Mouse (Mus musculus): Measurements from ENCODE around the gene Nkd2.

Nkd2 gene

GRCm38 (mm10) chr13:73816338-73816737, 31.1 kb downstream of the Nkd2 start:
- in situ Hi-C loops (cut with MboI, MseI), result no loop called here

GRCm38 (mm10) chr13:73814181-73814580, 33.2 kb downstream of the Nkd2 start:
- in situ Hi-C loops (cut with MboI, MseI), result no loop called here

GRCm38 (mm10) chr13:73812936-73813335, 34.5 kb downstream of the Nkd2 start:
- in situ Hi-C loops (cut with MboI, MseI), result no loop called here

- in situ Hi-C loops (cut with MboI, MseI), result loop anchor here (10.0 kb wide), 1 partner anchor 1170 kb away; no protein-coding TSS in a partner anchor
Measured at GRCm38 (mm10) chr13:73804914-73805313, 42.5 kb downstream of the Nkd2 start.

- in situ Hi-C loops (cut with MboI, MseI), result loop anchor here (10.0 kb wide), 1 partner anchor 1169 kb away; no protein-coding TSS in a partner anchor
Measured at GRCm38 (mm10) chr13:73803450-73804178, 43.8 kb downstream of the Nkd2 start.

GRCm38 (mm10) chr13:73799110-73799509, 48.3 kb downstream of the Nkd2 start:
- in situ Hi-C loops (cut with MboI, MseI), result no loop called here

GRCm38 (mm10) chr13:73793171-73793570, 54.3 kb downstream of the Nkd2 start:
- in situ Hi-C loops (cut with MboI, MseI), result no loop called here

GRCm38 (mm10) chr13:73792176-73792575, 55.3 kb downstream of the Nkd2 start:
- in situ Hi-C loops (cut with MboI, MseI), result no loop called here

- in situ Hi-C loops (cut with MboI, MseI), result no loop called here
Measured at GRCm38 (mm10) chr13:73782486-73782885, 64.9 kb downstream of the Nkd2 start.

GRCm38 (mm10) chr13:73777578-73777977, 69.9 kb downstream of the Nkd2 start:
- in situ Hi-C loops (cut with MboI, MseI), result no loop called here

GRCm38 (mm10) chr13:73775786-73776185, 71.6 kb downstream of the Nkd2 start:
- in situ Hi-C loops (cut with MboI, MseI), result no loop called here

GRCm38 (mm10) chr13:73773519-73774205, 73.8 kb downstream of the Nkd2 start:
- in situ Hi-C loops (cut with MboI, MseI), result loop anchor here (25.0 kb wide), 1 partner anchor 1039 kb away; the partner anchor contains the start of gene Cast

- in situ Hi-C loops (cut with MboI, MseI), result loop anchor here (25.0 kb wide), 1 partner anchor 1040 kb away; the partner anchor contains the start of gene Cast
Measured at GRCm38 (mm10) chr13:73772655-73773054, 74.8 kb downstream of the Nkd2 start.

GRCm38 (mm10) chr13:73771131-73771530, 76.3 kb downstream of the Nkd2 start:
- in situ Hi-C loops (cut with MboI, MseI), result loop anchor here (25.0 kb wide), 1 partner anchor 1041 kb away; the partner anchor contains the start of gene Cast

GRCm38 (mm10) chr13:73769916-73770682, 77.3 kb downstream of the Nkd2 start:
- in situ Hi-C loops (cut with MboI, MseI), result loop anchor here (25.0 kb wide), 1 partner anchor 1042 kb away; the partner anchor contains the start of gene Cast
